8 mouse cellular contexts compared by ENCODE assay signal in genomic region chr7:143068316-143068881, GRCm38 (mm10). TPM values are rescaled to one million over a fixed set of nuclear protein-coding genes. Genes with fewer than 3 reads are reported as not detected.
A peak's percentile ranks its signal among the peaks of the same experiment; 100 is the strongest.
DNase-seq lines count a peak whose midpoint lies in the region; ATAC-seq and TF ChIP-seq lines count a peak whose summit lies in the region.

No protein-coding gene starts in this region.

- peak overlapping the region; percentile 53 for H3K9ac ChIP-seq in kidney, embryonic 14.5 days (ENCODE audit: low read depth, low read length)
- peak overlapping the region; percentile 47; the same call in 1 of the 2 replicates for H3K9ac ChIP-seq in heart, embryonic 14.5 days (ENCODE audit: low read length)
- peak overlapping the region; percentile 72 for H3K9ac ChIP-seq in neural tube, embryonic 14.5 days (replicated peaks; ENCODE audit: low read depth, low read length)

- peak overlapping the region; percentile 96 for H3K27ac ChIP-seq in kidney, embryonic 14.5 days (ENCODE audit: low read depth, low read length)
- H3K27ac ChIP-seq in heart, embryonic 14.5 days (replicated peaks in 1 of 2; ENCODE audit: control insufficient read depth in 1 of 2, insufficient read depth in 1 of 2, low read depth in 2 of 2, low read length in 2 of 2): peak overlapping the region; percentile 89 to 98
- peak overlapping the region; percentile 96 for H3K27ac ChIP-seq in neural tube, embryonic 14.5 days (ENCODE audit: low read depth, low read length)

- no peak for DNase-seq in kidney, adult 11 months
- DNase-seq in G1E (ENCODE audit: low spot score) (peak; percentile 57), liver (peak; percentile 23)
- peak; percentile 92 to 93 for DNase-seq in cerebellum, postnatal 10 days

- 45% methylated on average over 13 of the region's 13 CpGs for WGBS in kidney, embryonic 14.5 days
- 49% methylated on average over 13 of the region's 13 CpGs for WGBS in heart, embryonic 14.5 days
- 31% methylated on average over 13 of the region's 13 CpGs for WGBS in neural tube, embryonic 14.5 days

- H3K4me3 ChIP-seq in kidney, embryonic 14.5 days (ENCODE audit: low read length): peak overlapping the region; percentile 89
- H3K4me3 ChIP-seq in G1E (ENCODE audit: low read depth, low read length): peak overlapping the region; percentile 75
- peak overlapping the region; percentile 30 to 86; a peak in 3 of 4 replicates for H3K4me3 ChIP-seq in heart, embryonic 14.5 days (ENCODE audit: control insufficient read depth in 1 of 2, insufficient read depth in 1 of 2, low read depth in 1 of 2, low read length in 2 of 2)
- H3K4me3 ChIP-seq in neural tube, embryonic 14.5 days (ENCODE audit: low read depth, low read length): peak overlapping the region; percentile 54

- peaks cover 9% of the 10 kb centered on the region for H3K4me1 ChIP-seq in kidney, embryonic 14.5 days (ENCODE audit: control insufficient read depth, insufficient read depth, low read length)
- peaks cover 72% of the 10 kb centered on the region for H3K4me1 ChIP-seq in G1E (ENCODE audit: insufficient read depth, low read depth, low read length)
- H3K4me1 ChIP-seq in heart, embryonic 14.5 days (ENCODE audit: control insufficient read depth in 2 of 2, insufficient read depth in 2 of 2, low read length in 2 of 2): peaks cover 14 to 23% of the 10 kb centered on the region in 2 experiments
- H3K4me1 ChIP-seq in neural tube, embryonic 14.5 days (ENCODE audit: control insufficient read depth, insufficient read depth, low read length): peaks cover 23% of the 10 kb centered on the region

- H3K27me3 ChIP-seq in kidney, embryonic 14.5 days (ENCODE audit: control insufficient read depth, insufficient read depth, low read length): no peaks in the 10 kb centered on the region
- H3K27me3 ChIP-seq in G1E (ENCODE audit: insufficient read depth, low read length): peaks cover 7% of the 10 kb centered on the region
- H3K27me3 ChIP-seq in heart, embryonic 14.5 days (ENCODE audit: control insufficient read depth, insufficient read depth, low read length): no peaks in the 10 kb centered on the region
- peaks cover 2% of the 10 kb centered on the region; the same call in 1 of the 2 replicates for H3K27me3 ChIP-seq in neural tube, embryonic 14.5 days (ENCODE audit: control insufficient read depth, insufficient read depth, low read length)

- peak; percentile 3 for ATAC-seq in kidney, embryonic 14.5 days (ENCODE audit: low FRiP score, low TSS enrichment)
- ATAC-seq in G1E (ENCODE audit: extremely low read depth, insufficient number of reproducible peaks, low FRiP score, poor library complexity, severe bottlenecking): no peak
- no peak for ATAC-seq in heart, embryonic 14.5 days (ENCODE audit: insufficient number of reproducible peaks, insufficient read depth, low FRiP score, low read depth)
- ATAC-seq in neural tube, embryonic 14.5 days (ENCODE audit: low read depth): no peak; the same call in 1 of the 2 replicates
- ATAC-seq in inflammation-experienced regulatory T-cells, adult 6 months: no peak

- H3K9me3 ChIP-seq in kidney, embryonic 14.5 days (ENCODE audit: control insufficient read depth, low read length): no peaks in the 10 kb centered on the region
- H3K9me3 ChIP-seq in G1E (replicated peaks): no peaks in the 10 kb centered on the region
- H3K9me3 ChIP-seq in heart, embryonic 14.5 days (ENCODE audit: control insufficient read depth, low read length): no peaks in the 10 kb centered on the region
- no peaks in the 10 kb centered on the region for H3K9me3 ChIP-seq in neural tube, embryonic 14.5 days (ENCODE audit: control insufficient read depth, low read length)

- peak overlapping the region; percentile 40 for H3K4me2 ChIP-seq in kidney, embryonic 14.5 days (replicated peaks; ENCODE audit: low read depth, low read length)
- peak overlapping the region; percentile 82 for H3K4me2 ChIP-seq in heart, embryonic 14.5 days (ENCODE audit: low read length)
- peak overlapping the region; percentile 52 for H3K4me2 ChIP-seq in neural tube, embryonic 14.5 days (ENCODE audit: low read depth, low read length)

- peaks cover 57% of the 10 kb centered on the region for H3K36me3 ChIP-seq in kidney, embryonic 14.5 days (ENCODE audit: control insufficient read depth, insufficient read depth, low read length)
- H3K36me3 ChIP-seq in G1E (replicated peaks): peaks cover 85% of the 10 kb centered on the region
- H3K36me3 ChIP-seq in heart, embryonic 14.5 days (ENCODE audit: control insufficient read depth, insufficient read depth, low read length): peaks cover 59% of the 10 kb centered on the region
- H3K36me3 ChIP-seq in neural tube, embryonic 14.5 days (ENCODE audit: control insufficient read depth, insufficient read depth, low read length): peaks cover 24% of the 10 kb centered on the region

- TF ChIP-seq CTCF in G1E (IDR thresholded peaks at IDR 0.05; ENCODE audit: low read depth, low read length): no peak

RNA-seq across cellular contexts. Expression of gene Tssc4, which starts 0.7 kb away (rescaled TPM):
- 74.4 and 95.1 TPM in 2 replicates for polyA plus RNA-seq in kidney, embryonic 14.5 days (2014; fragmentation: Nextera tagmentation; extraction: Ambion mirVana)
- total RNA-seq in G1E (2014; fragmentation: Nextera tagmentation) (13.4 and 18.8 TPM in 2 replicates), G1E (2017) (25.0 and 36.3 TPM in 2 replicates)
- polyA plus RNA-seq in G1E (2012): 207 and 271 TPM in 2 replicates
- polyA plus RNA-seq in heart, embryonic 14.5 days (2014; fragmentation: Nextera tagmentation; extraction: Ambion mirVana): 31.3 and 41.1 TPM in 2 replicates
- polyA plus RNA-seq in neural tube, embryonic 14.5 days (2014; fragmentation: Nextera tagmentation; extraction: Ambion mirVana): 51.5 and 71.8 TPM in 2 replicates
- 10 to 100 TPM; 35.5 to 40.4 (median 37.4) TPM for polyA plus RNA-seq in inflammation-experienced regulatory T-cells, adult 6 months (2017; shearing (Covaris generic))

RNA-seq across cellular contexts. Expression of gene Cd81, which starts 15.9 kb away (rescaled TPM):
- 477 and 494 TPM in 2 replicates for polyA plus RNA-seq in kidney, embryonic 14.5 days (2014; fragmentation: Nextera tagmentation; extraction: Ambion mirVana)
- total RNA-seq in G1E (2014; fragmentation: Nextera tagmentation) (166 and 192 TPM in 2 replicates), G1E (2017) (185 and 191 TPM in 2 replicates)
- 152 and 187 TPM in 2 replicates for polyA plus RNA-seq in G1E (2012)
- polyA plus RNA-seq in heart, embryonic 14.5 days (2014; fragmentation: Nextera tagmentation; extraction: Ambion mirVana): 885 and 947 TPM in 2 replicates
- polyA plus RNA-seq in neural tube, embryonic 14.5 days (2014; fragmentation: Nextera tagmentation; extraction: Ambion mirVana): 456 and 461 TPM in 2 replicates
- polyA plus RNA-seq in inflammation-experienced regulatory T-cells, adult 6 months (2017; shearing (Covaris generic)): 100 to 1,000 TPM; 237 to 292 (median 262) TPM

RNA-seq across cellular contexts. Expression of gene Trpm5, which starts 26.0 kb away (rescaled TPM):
- polyA plus RNA-seq in kidney, embryonic 14.5 days (2014; fragmentation: Nextera tagmentation; extraction: Ambion mirVana): 4.4 and 4.9 TPM in 2 replicates
- total RNA-seq in G1E (2014; fragmentation: Nextera tagmentation): not detected in 2 replicates
- total RNA-seq in G1E (2017): 0.12 and 0.33 TPM in 2 replicates
- polyA plus RNA-seq in G1E (2012): not detected in 2 replicates
- 3.9 and 4.4 TPM in 2 replicates for polyA plus RNA-seq in heart, embryonic 14.5 days (2014; fragmentation: Nextera tagmentation; extraction: Ambion mirVana)
- 1.6 and 2.1 TPM in 2 replicates for polyA plus RNA-seq in neural tube, embryonic 14.5 days (2014; fragmentation: Nextera tagmentation; extraction: Ambion mirVana)
- polyA plus RNA-seq in inflammation-experienced regulatory T-cells, adult 6 months (2017; shearing (Covaris generic)): under 1 TPM in 1 of 3 experiments, not detected in 2; 0.68 TPM

RNA-seq across cellular contexts. Expression of gene Kcnq1, which starts 37.8 kb away (rescaled TPM):
- 4.0 and 5.4 TPM in 2 replicates for polyA plus RNA-seq in kidney, embryonic 14.5 days (2014; fragmentation: Nextera tagmentation; extraction: Ambion mirVana)
- total RNA-seq in G1E (2014; fragmentation: Nextera tagmentation) (not detected in 2 replicates), G1E (2017) (0.12 TPM in 1 of 2 replicates, not detected in the other)
- not detected in 2 replicates for polyA plus RNA-seq in G1E (2012)
- polyA plus RNA-seq in heart, embryonic 14.5 days (2014; fragmentation: Nextera tagmentation; extraction: Ambion mirVana): 28.1 and 31.1 TPM in 2 replicates
- polyA plus RNA-seq in neural tube, embryonic 14.5 days (2014; fragmentation: Nextera tagmentation; extraction: Ambion mirVana): 1.8 and 2.4 TPM in 2 replicates
- under 1 TPM in 2 of 3 experiments, not detected in 1; 0.19 to 0.42 TPM for polyA plus RNA-seq in inflammation-experienced regulatory T-cells, adult 6 months (2017; shearing (Covaris generic))
